In genomic region chr11:83703705-83704104, GRCm38 (mm10) we compare ENCODE assay signal across 27 mouse cellular contexts. TPM values are rescaled to one million over a fixed set of nuclear protein-coding genes. Genes with fewer than 3 reads are reported as not detected.
DNase-seq lines count a peak whose midpoint lies in the region; ATAC-seq lines count a peak whose summit lies in the region.
"Had no signal": no experiment of that assay in that cellular context is flagged by ENCODE, and none has a peak within 500 bp of the region (broad histone marks: within the 10 kb centered on the region; RNA-seq: fewer than 3 reads in every experiment).

Gene Wfdc17, plus strand, starts transcription at chr11:83703991.

- no peak within 1 kb of the TSS for H3K4me3 ChIP-seq in midbrain, embryonic 16.5 days (ENCODE audit: low read depth, low read length)
- H3K4me3 ChIP-seq: heart, embryonic 12.5 days; hindbrain, embryonic 13.5 days; limb, embryonic 15.5 days; midbrain, embryonic 10.5 days; neural tube, embryonic 12.5 days had no signal

- H3K27ac ChIP-seq in midbrain, embryonic 16.5 days (ENCODE audit: low read length), result no peak within 1 kb of the TSS
- H3K27ac ChIP-seq: hindbrain, embryonic 13.5 days; limb, embryonic 15.5 days; midbrain, embryonic 10.5 days; neural tube, embryonic 12.5 days had no signal

- H3K27me3 ChIP-seq in midbrain, embryonic 16.5 days (ENCODE audit: control insufficient read depth, insufficient read depth, low read depth, low read length), result no peaks in the 10 kb centered on the region
- H3K27me3 ChIP-seq: heart, embryonic 12.5 days; hindbrain, embryonic 13.5 days; limb, embryonic 15.5 days; neural tube, embryonic 12.5 days; Patski had no signal

- H3K9ac ChIP-seq in midbrain, embryonic 16.5 days (ENCODE audit: low read depth, low read length), result no peak within 1 kb of the TSS
- H3K9ac ChIP-seq: heart, embryonic 12.5 days; hindbrain, embryonic 13.5 days; limb, embryonic 15.5 days; neural tube, embryonic 12.5 days had no signal

- no peaks in the 10 kb centered on the region for H3K4me1 ChIP-seq in midbrain, embryonic 16.5 days (ENCODE audit: control insufficient read depth, insufficient read depth, low read length)
- H3K4me1 ChIP-seq: heart, embryonic 12.5 days; hindbrain, embryonic 13.5 days; limb, embryonic 15.5 days; midbrain, embryonic 10.5 days; neural tube, embryonic 12.5 days had no signal

- DNase-seq in lung, postnatal 36 days, result peak; percentile 8
- no peak for DNase-seq in lung, postnatal 10 days
- peak; percentile 0 for DNase-seq in ES-CJ7 (ENCODE audit: low read depth, low spot score)
- no peak for DNase-seq in kidney, postnatal 4 days
- DNase-seq in kidney, adult 8-10 months, result no peak
- DNase-seq: adrenal gland, postnatal 10 days; cerebellum, adult 18-20 months; cerebellum, postnatal 25 days; gastrocnemius, postnatal 14 days; heart, postnatal 14 days; kidney, adult 2 months; kidney, postnatal 14 days; thymus, postnatal 25 days had no signal

- no peaks in the 10 kb centered on the region for H3K36me3 ChIP-seq in midbrain, embryonic 16.5 days (ENCODE audit: control insufficient read depth, insufficient read depth, low read length)
- H3K36me3 ChIP-seq: heart, embryonic 12.5 days; hindbrain, embryonic 13.5 days; limb, embryonic 15.5 days; midbrain, embryonic 10.5 days; neural tube, embryonic 12.5 days had no signal

- WGBS in midbrain, embryonic 16.5 days, result 64% methylated on average over 1 of the region's 1 CpGs

- H3K4me2 ChIP-seq in midbrain, embryonic 16.5 days (ENCODE audit: low read length), result no peak within 1 kb of the TSS
- H3K4me2 ChIP-seq: heart, embryonic 12.5 days; hindbrain, embryonic 13.5 days; limb, embryonic 15.5 days; neural tube, embryonic 12.5 days had no signal

- no peaks in the 10 kb centered on the region for H3K9me3 ChIP-seq in midbrain, embryonic 16.5 days (replicated peaks; ENCODE audit: control insufficient read depth, low read length, poor library complexity, severe bottlenecking)
- H3K9me3 ChIP-seq: heart, embryonic 12.5 days; hindbrain, embryonic 13.5 days; limb, embryonic 15.5 days; midbrain, embryonic 10.5 days; neural tube, embryonic 12.5 days had no signal

- peak; percentile 60 for ATAC-seq in common myeloid progenitor, adult 5-6 weeks (replicated peaks; ENCODE audit: low read depth, poor library complexity, severe bottlenecking)
- peak; percentile 50 for ATAC-seq in megakaryocyte progenitor cell, adult 5-6 weeks (replicated peaks; ENCODE audit: poor library complexity)
- ATAC-seq in midbrain, embryonic 16.5 days, result no peak
- ATAC-seq: activated CD4-positive, CD25-positive, alpha-beta regulatory T cell, adult 4 months; inflammation-experienced regulatory T-cells, adult 6 months; Patski had no signal

RNA-seq across cellular contexts. Expression of gene Wfdc17, which starts in this region (rescaled TPM):
- total RNA-seq in common myeloid progenitor, adult 5-6 weeks (2017), result 12.7 and 16.2 TPM in 2 replicates
- 3.0 and 6.0 TPM in 2 replicates for total RNA-seq in megakaryocyte progenitor cell, adult 5-6 weeks (2015)
- 1.7 TPM in 1 of 2 replicates, not detected in the other for total RNA-seq in megakaryocyte progenitor cell, adult 5-6 weeks (2017)
- not detected in 2 replicates for polyA plus RNA-seq in midbrain, embryonic 16.5 days (2015; fragmentation: Nextera tagmentation; extraction: Ambion mirVana)
- total RNA-seq: ES-E14; left cerebral cortex, adult 18-20 months; left cerebral cortex, postnatal 36 days had no signal
- polyA plus RNA-seq: activated CD4-positive, CD25-positive, alpha-beta regulatory T cell, adult 4 months; heart, embryonic 12.5 days; midbrain, embryonic 10.5 days; Patski had no signal

Comparison
In these comparisons a context has a peak if more than half of its experiments do, and no peak if none do; other contexts are left out.
1. DNase-seq: peak in lung, postnatal 36 days (single experiment) and ES-CJ7 (single experiment); none in lung, postnatal 10 days (single experiment), kidney, postnatal 4 days (0 of 2) and kidney, adult 8-10 months (0 of 2).